Mouse (Mus musculus): ENCODE results near the gene Polr2a. TPM values are rescaled to one million over a fixed set of nuclear protein-coding genes. Genes with fewer than 3 reads are reported as not detected.

Polr2a gene
- polyA plus RNA-seq, 2 experiments: 14.3 to 19.5 TPM

GRCm38 (mm10) chr11:69760160-69760900, 1.9 kb upstream of the Polr2a start:
- Histone ChIP-seq H3K9ac (replicated peaks) (no peak overlapping the region; the same call in none of the 2 replicates), H3K27ac (no peak overlapping the region; the same call in 1 of the 2 replicates), H3K9me3 (ENCODE audit: control insufficient read depth, low read length) (no peaks in the 10 kb centered on the region), H3K4me1 (replicated peaks; ENCODE audit: control insufficient read depth in 2 of 2, insufficient read depth in 2 of 2, low read length in 1 of 2) (peaks cover 23 to 24% of the 10 kb centered on the region in 2 experiments), H3K27me3 (ENCODE audit: control insufficient read depth, insufficient read depth, low read length) (no peaks in the 10 kb centered on the region), H3K4me3 (ENCODE audit: insufficient read depth in 1 of 2, low read depth in 2 of 2, low read length in 2 of 2) (peak overlapping the region in 1 of 2 experiments; percentile 79; a peak in 3 of 4 replicates), H3K4me2 (ENCODE audit: low read depth) (peak overlapping the region; percentile 82), H3K36me3 (replicated peaks; ENCODE audit: control insufficient read depth, insufficient read depth, low read depth) (0 out of 2 replicates have a peak, but pooled peaks cover 5% of the 10 kb centered on the region)
- ATAC-seq (ENCODE audit: insufficient read depth) (no peak), DNase-seq (ENCODE audit: low read depth in 3 of 3, low spot score in 3 of 3) (no peak)
- no peak for TF ChIP-seq CTCF (IDR thresholded peaks at IDR 0.05; ENCODE audit: low read depth)
- TF ChIP-seq EP300 (IDR thresholded peaks at IDR 0.05; ENCODE audit: low read depth): no peak
- 74% methylated on average over 14 of the region's 14 CpGs for WGBS (ENCODE audit: insufficient replicate concordance)

GRCm38 (mm10) chr11:69758971-69759721, 709 bp upstream of the Polr2a start:
- DNase-seq (ENCODE audit: low read depth in 3 of 3, low spot score in 3 of 3) (peak; percentile 90 to 92 (median 91)), ATAC-seq (ENCODE audit: insufficient read depth) (peak; percentile 84)
- H3K9ac ChIP-seq (replicated peaks): peak overlapping the region; percentile 76
- H3K4me2 ChIP-seq (ENCODE audit: low read depth): peak overlapping the region; percentile 82
- H3K36me3 ChIP-seq (replicated peaks; ENCODE audit: control insufficient read depth, insufficient read depth, low read depth): 0 out of 2 replicates have a peak, but pooled peaks cover 5% of the 10 kb centered on the region
- H3K4me3 ChIP-seq (ENCODE audit: insufficient read depth in 1 of 2, low read depth in 2 of 2, low read length in 2 of 2): peak overlapping the region; percentile 78 to 79
- no peaks in the 10 kb centered on the region for H3K27me3 ChIP-seq (ENCODE audit: control insufficient read depth, insufficient read depth, low read length)
- under 1% methylated on average over 37 of the region's 37 CpGs for WGBS (ENCODE audit: insufficient replicate concordance)
- TF ChIP-seq CTCF (IDR thresholded peaks at IDR 0.05; ENCODE audit: low read depth) (no peak), EP300 (IDR thresholded peaks at IDR 0.05; ENCODE audit: low read depth) (no peak)
- H3K4me1 ChIP-seq (replicated peaks; ENCODE audit: control insufficient read depth in 2 of 2, insufficient read depth in 2 of 2, low read length in 1 of 2): peaks cover 27 to 32% of the 10 kb centered on the region in 2 experiments
- peak overlapping the region; percentile 97 for H3K27ac ChIP-seq
- no peaks in the 10 kb centered on the region for H3K9me3 ChIP-seq (ENCODE audit: control insufficient read depth, low read length)

- H3K4me2 ChIP-seq (ENCODE audit: low read depth): peak overlapping the region; percentile 82
- DNase-seq (ENCODE audit: low read depth in 3 of 3, low spot score in 3 of 3) (peak; percentile 87 to 91 (median 90)), ATAC-seq (ENCODE audit: insufficient read depth) (peak; percentile 80)
- peaks cover 5% of the 10 kb centered on the region; the same call in 1 of the 2 replicates for H3K36me3 ChIP-seq (replicated peaks; ENCODE audit: control insufficient read depth, insufficient read depth, low read depth)
- H3K9me3 ChIP-seq (ENCODE audit: control insufficient read depth, low read length): no peaks in the 10 kb centered on the region
- H3K27me3 ChIP-seq (ENCODE audit: control insufficient read depth, insufficient read depth, low read length): no peaks in the 10 kb centered on the region
- WGBS (ENCODE audit: insufficient replicate concordance): under 1% methylated on average over 26 of the region's 26 CpGs
- H3K4me3 ChIP-seq (ENCODE audit: insufficient read depth in 1 of 2, low read depth in 2 of 2, low read length in 2 of 2): peak overlapping the region; percentile 79 to 88
- H3K4me1 ChIP-seq (replicated peaks; ENCODE audit: control insufficient read depth in 2 of 2, insufficient read depth in 2 of 2, low read length in 1 of 2): peaks cover 35 to 37% of the 10 kb centered on the region in 2 experiments
- peak overlapping the region; percentile 92 for H3K9ac ChIP-seq (replicated peaks)
- TF ChIP-seq EP300 (IDR thresholded peaks at IDR 0.05; ENCODE audit: low read depth) (no peak), CTCF (IDR thresholded peaks at IDR 0.05; ENCODE audit: low read depth) (no peak)
- H3K27ac ChIP-seq: peak overlapping the region; percentile 97
Measured at GRCm38 (mm10) chr11:69758090-69758456, 364 bp downstream of the Polr2a start.

- H3K27me3 ChIP-seq (ENCODE audit: control insufficient read depth, insufficient read depth, low read length): no peaks in the 10 kb centered on the region
- peak overlapping the region; percentile 92 for H3K9ac ChIP-seq (replicated peaks)
- peak overlapping the region; percentile 97 for H3K27ac ChIP-seq
- H3K9me3 ChIP-seq (ENCODE audit: control insufficient read depth, low read length): no peaks in the 10 kb centered on the region
- ATAC-seq (ENCODE audit: insufficient read depth) (no peak), DNase-seq (ENCODE audit: low read depth in 3 of 3, low spot score in 3 of 3) (no peak)
- 43% methylated on average over 9 of the region's 9 CpGs for WGBS (ENCODE audit: insufficient replicate concordance)
- TF ChIP-seq EP300 (IDR thresholded peaks at IDR 0.05; ENCODE audit: low read depth) (no peak), CTCF (IDR thresholded peaks at IDR 0.05; ENCODE audit: low read depth) (no peak)
- peak overlapping the region; percentile 82 for H3K4me2 ChIP-seq (ENCODE audit: low read depth)
- H3K4me1 ChIP-seq (replicated peaks; ENCODE audit: control insufficient read depth in 2 of 2, insufficient read depth in 2 of 2, low read length in 1 of 2): peaks cover 40 to 43% of the 10 kb centered on the region in 2 experiments
- H3K4me3 ChIP-seq (ENCODE audit: insufficient read depth in 1 of 2, low read depth in 2 of 2, low read length in 2 of 2): peak overlapping the region; percentile 79 to 88
- peaks cover 7% of the 10 kb centered on the region; the same call in 1 of the 2 replicates for H3K36me3 ChIP-seq (replicated peaks; ENCODE audit: control insufficient read depth, insufficient read depth, low read depth)
Measured at GRCm38 (mm10) chr11:69757303-69758089, 941 bp downstream of the Polr2a start.
